Mouse (Mus musculus) E14TG2a.4 (cell line): ENCODE measurements around the gene Tmem258.

Experiments
- CTCF ChIP-seq: conservative IDR thresholded peaks from 2 replicates; pipeline ENCODE4 v1.5.1; 2014; ENCODE audit warnings: low read length
- NANOG ChIP-seq: IDR thresholded peaks from 2 replicates; pipeline ENCODE4 v1.6.1; 2014; ENCODE audit warnings: borderline replicate concordance, low read length, mixed read lengths
- POU5F1 ChIP-seq: IDR thresholded peaks from 2 replicates; pipeline ENCODE4 v1.6.1; 2014; ENCODE audit warnings: low read length, borderline replicate concordance

DNA sequence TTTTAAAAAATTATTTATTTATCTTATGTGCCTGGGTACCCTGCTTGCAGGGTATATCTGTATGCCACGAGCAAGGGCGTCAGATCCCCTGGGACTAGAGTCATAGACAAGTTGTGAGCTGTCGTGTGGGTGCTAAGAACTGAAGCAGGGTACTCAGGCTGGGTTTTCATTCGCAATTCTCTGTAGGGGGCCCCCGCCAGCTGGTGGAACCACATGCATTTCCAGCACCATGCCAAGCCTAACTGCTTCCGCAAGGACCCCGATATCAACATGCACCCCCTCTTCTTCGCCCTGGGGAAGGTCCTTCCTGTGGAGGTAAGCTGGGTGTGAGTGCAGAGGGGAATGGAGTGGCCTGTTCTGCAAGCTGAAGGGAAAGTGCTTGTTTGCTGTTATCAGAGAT is 17.2 kb upstream of the Tmem258 start:
- no peak for TF ChIP-seq CTCF
- no peak for TF ChIP-seq NANOG
- no peak for TF ChIP-seq POU5F1
